Mouse (Mus musculus) erythroblast, embryonic 14.5 days (primary cell): Measurements from ENCODE around the gene Slc22a14.

Source experiments
- GATA1 ChIP-seq: IDR thresholded peaks from 2 replicates; pipeline ENCODE4 v1.6.1; 2012; ENCODE audit warnings: low read length, inconsistent platforms, mixed read lengths
- TAL1 ChIP-seq: IDR thresholded peaks from 3 replicates; pipeline ENCODE4 v1.6.1; 2012; ENCODE audit warnings: low read length, inconsistent platforms, mixed read lengths

- TF ChIP-seq TAL1 (no peak), GATA1 (no peak)
Observed at GRCm38 (mm10) chr9:119340212-119340580, 25.2 kb downstream of the Slc22a14 start.
